Mouse (Mus musculus) gastrocnemius, adult 2 months (tissue): ENCODE results near the gene Ryr3. TPM values are rescaled to one million over a fixed set of nuclear protein-coding genes. Genes with fewer than 3 reads are reported as not detected.

Source experiments
- DNase-seq: peaks from one replicate; pipeline ENCODE4 v3.0.0; 2022
- H3K27ac ChIP-seq: fragments of 200-600 bp; 2 replicates; pipeline ENCODE4 v1.8.1; 2022; ENCODE audit warnings: mild to moderate bottlenecking
- H3K4me3 ChIP-seq: fragments of 200-600 bp; 2 replicates; pipeline ENCODE4 v1.8.1; 2022; ENCODE audit warnings: mild to moderate bottlenecking, moderate library complexity
- CTCF ChIP-seq: fragments of 200-600 bp; IDR thresholded peaks from 2 replicates; pipeline ENCODE4 v1.8.1; 2022; ENCODE audit warnings: antibody characterized with exemption, mild to moderate bottlenecking, moderate library complexity
- intact Hi-C: fragments of 180-260 bp; cut with DNase I; formaldehyde crosslinking; loops from one replicate; pipeline ENCODE4 v1.15.1; 2025
- total RNA-seq, 2 experiments: library from RNA; stranded (reverse); gene quantifications; 2 replicates each; pipeline ENCODE4 v1.2.3; 2021

The Ryr3 gene
- total RNA-seq, 2 experiments from 2014 or later: 0.08 to 2.1 TPM

DNA sequence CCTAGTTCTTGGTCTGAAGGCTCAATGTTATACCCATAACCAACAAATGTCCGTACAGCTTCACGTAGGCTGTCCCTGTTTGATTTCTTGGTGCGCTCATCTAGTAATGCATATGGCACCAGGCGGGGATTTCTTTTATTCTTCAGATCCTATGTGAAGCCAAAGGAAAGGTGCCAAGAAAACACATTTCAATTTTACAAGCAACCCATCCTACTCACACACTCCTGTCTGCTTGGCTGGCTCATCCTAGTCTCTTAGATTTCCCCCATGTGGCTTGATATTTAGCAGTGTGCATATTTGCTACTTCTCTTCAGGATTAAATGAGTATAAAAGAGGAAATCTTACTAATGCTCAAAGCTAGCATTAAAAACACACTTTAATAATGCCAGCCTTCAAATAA is 355.1 kb downstream of the Ryr3 start:
- Histone ChIP-seq H3K4me3 (no peak overlapping the region), H3K27ac (no peak overlapping the region)
- TF ChIP-seq CTCF: no peak
- DNase-seq: no peak
- intact Hi-C loops: no loop called here

DNA sequence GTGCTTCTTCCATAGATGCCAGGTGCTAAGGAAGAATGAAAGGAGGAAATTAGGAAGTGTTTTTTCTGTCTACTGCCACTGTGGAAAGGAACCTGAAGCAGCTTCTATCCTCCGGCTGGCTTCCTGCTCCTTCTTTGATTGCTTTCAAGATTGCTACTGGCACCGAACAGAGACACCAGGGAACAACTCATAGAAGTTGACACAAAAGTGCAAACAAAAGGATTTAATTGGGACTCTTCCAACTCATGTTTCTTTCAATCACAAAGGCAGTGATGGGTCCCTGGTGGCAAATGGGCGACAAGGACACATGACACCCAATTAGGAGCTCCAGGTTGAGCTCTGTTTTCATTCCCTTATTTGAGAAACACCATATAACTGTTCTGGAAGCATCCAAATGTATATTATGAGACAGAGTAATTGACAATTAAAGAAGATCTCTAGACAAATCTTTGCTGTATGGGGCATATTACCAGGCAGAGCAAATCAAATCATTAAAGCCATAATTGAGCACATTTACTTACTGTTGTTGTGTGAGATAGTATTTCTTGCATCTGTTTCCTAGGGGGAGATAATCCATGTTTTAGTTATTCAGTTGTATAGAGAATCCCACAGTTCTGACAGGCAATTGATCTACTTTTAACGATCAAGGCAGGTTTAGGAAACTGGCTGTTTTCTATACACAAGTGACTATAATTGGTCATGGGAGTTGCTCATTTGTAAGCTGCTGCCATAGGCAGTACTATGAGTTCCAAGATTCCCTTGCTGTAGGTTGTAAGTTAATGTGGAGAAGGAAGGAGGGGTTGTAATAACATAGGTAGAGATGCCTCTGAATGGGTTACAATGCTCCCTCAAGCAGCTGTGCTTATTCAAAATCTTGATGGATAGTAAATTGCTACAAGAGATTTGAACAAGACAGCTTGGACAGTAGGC is 371.0 kb downstream of the Ryr3 start:
- H3K4me3 ChIP-seq: no peak overlapping the region
- no peak for DNase-seq
- TF ChIP-seq CTCF: no peak
- intact Hi-C loops: no loop called here
- H3K27ac ChIP-seq: no peak overlapping the region

- TF ChIP-seq CTCF: no peak
Measured at GRCm38 (mm10) chr2:112842877-112843276, 374.0 kb downstream of the Ryr3 start.

GRCm38 (mm10) chr2:112831423-112832305 is 385.2 kb downstream of the Ryr3 start:
- no peak for DNase-seq
- Histone ChIP-seq H3K27ac (no peak overlapping the region), H3K4me3 (no peak overlapping the region)
- no peak for TF ChIP-seq CTCF
- intact Hi-C loops: no loop called here

More at GRCm38 (mm10) chr2:112842877-112843276, 374.0 kb downstream of the Ryr3 start:
- no peak for DNase-seq
- no peak overlapping the region for H3K27ac ChIP-seq
- H3K4me3 ChIP-seq: no peak overlapping the region
- intact Hi-C loops: no loop called here

GRCm38 (mm10) chr2:112826571-112826970 is 390.3 kb downstream of the Ryr3 start:
- intact Hi-C loops: no loop called here
- no peak for DNase-seq
- Histone ChIP-seq H3K27ac (no peak overlapping the region), H3K4me3 (no peak overlapping the region)
- no peak for TF ChIP-seq CTCF

GRCm38 (mm10) chr2:112822721-112823120 is 394.2 kb downstream of the Ryr3 start:
- peak; percentile 17; the same call in 1 of the 2 replicates for TF ChIP-seq CTCF
- intact Hi-C loops: no loop called here
- DNase-seq: no peak
- no peak overlapping the region for H3K27ac ChIP-seq
- H3K4me3 ChIP-seq: no peak overlapping the region

- intact Hi-C loops: no loop called here
- TF ChIP-seq CTCF: no peak
- H3K4me3 ChIP-seq: no peak overlapping the region
- DNase-seq: no peak
- no peak overlapping the region for H3K27ac ChIP-seq
Measured at GRCm38 (mm10) chr2:112819059-112819458, 397.8 kb downstream of the Ryr3 start.

DNA sequence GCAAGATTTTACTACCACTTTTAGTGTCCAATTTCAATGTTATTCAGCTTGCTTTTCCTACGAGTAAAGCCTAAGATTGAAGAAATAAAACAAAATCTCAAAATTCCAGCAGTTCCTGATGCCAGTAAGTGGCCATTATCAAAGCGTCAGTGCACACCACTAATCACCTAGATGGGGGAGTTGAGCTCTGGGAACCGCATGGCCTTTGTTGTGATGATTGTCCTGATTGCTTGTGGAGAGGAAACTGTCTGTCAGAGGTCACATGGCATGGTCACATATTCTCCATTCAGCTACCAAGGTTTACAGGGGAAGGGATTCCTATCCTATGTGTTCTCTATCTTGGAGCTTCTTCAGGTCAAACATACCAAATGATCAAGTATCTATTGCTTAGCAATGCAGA is 399.9 kb downstream of the Ryr3 start:
- Histone ChIP-seq H3K4me3 (no peak overlapping the region), H3K27ac (no peak overlapping the region)

DNA sequence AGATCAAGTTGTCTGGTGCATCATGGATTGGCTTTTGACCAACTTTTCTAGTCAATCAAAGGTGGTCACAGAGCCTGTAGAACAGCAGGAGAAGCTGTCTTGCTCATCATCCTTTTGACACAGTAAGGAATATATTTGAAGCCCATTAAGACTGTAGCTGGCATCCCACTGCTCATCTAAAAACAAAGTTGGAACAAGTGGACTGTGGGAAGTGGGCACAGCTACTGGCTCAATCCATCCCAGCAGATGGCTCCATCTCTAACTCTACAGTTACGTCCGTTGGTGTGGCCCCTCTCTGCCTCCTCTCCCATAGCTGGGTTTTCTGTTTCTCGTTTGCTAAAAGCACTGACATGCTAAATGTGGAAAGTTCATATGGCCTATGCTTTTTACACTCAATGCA is 400.9 kb downstream of the Ryr3 start:
- no peak for TF ChIP-seq CTCF
- intact Hi-C loops: no loop called here
- no peak for DNase-seq

More for the DNA sequence above, 399.9 kb downstream of the Ryr3 start:
- TF ChIP-seq CTCF: no peak
- intact Hi-C loops: no loop called here
- DNase-seq: no peak

GRCm38 (mm10) chr2:112812637-112813402 is 404.1 kb downstream of the Ryr3 start:
- DNase-seq: no peak
- intact Hi-C loops: no loop called here
- H3K4me3 ChIP-seq: no peak overlapping the region
- peak; percentile 35 for TF ChIP-seq CTCF
- no peak overlapping the region for H3K27ac ChIP-seq

More for the DNA sequence above, 400.9 kb downstream of the Ryr3 start:
- H3K4me3 ChIP-seq: no peak overlapping the region
- H3K27ac ChIP-seq: no peak overlapping the region

DNA sequence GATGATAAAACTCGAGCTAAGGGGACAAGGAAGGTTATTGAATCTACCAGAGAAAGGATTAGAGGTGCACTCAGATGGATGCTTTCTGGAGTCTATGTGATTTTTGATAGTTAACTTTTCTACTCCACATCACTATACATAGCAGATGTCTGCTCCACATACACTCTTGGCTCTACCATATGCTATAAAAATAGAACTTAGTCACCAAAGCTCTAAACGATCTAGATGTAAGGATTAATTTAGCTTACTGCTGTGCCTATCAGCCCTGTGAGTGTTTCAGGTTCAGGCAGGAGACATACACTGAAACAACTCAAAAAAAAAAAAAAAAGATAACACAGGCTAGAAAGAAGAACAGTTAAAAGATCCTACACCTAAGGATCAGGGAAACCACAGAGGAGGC is 410.9 kb downstream of the Ryr3 start:
- DNase-seq: no peak
- TF ChIP-seq CTCF: no peak
- Histone ChIP-seq H3K27ac (no peak overlapping the region), H3K4me3 (no peak overlapping the region)
- intact Hi-C loops: no loop called here

- peak; percentile 85 for TF ChIP-seq CTCF
- Histone ChIP-seq H3K27ac (no peak overlapping the region), H3K4me3 (peak overlapping the region; percentile 34; the same call in 1 of the 2 replicates)
- DNase-seq: peak; percentile 46
- intact Hi-C loops: loop anchor here (1.0 to 2.0 kb wide), 2 partner anchors 434 to 503 kb away; no protein-coding TSS in a partner anchor
Measured at GRCm38 (mm10) chr2:112799995-112800353, 416.9 kb downstream of the Ryr3 start.
